Mouse (Mus musculus) hematopoietic multipotent progenitor cell, adult 10-12 weeks (in vitro differentiated cells): ENCODE data around the gene Stat1. TPM values are rescaled to one million over a fixed set of nuclear protein-coding genes. Genes with fewer than 3 reads are reported as not detected.

Source experiments
- polyA plus RNA-seq: library from polyadenylated mRNA; stranded (reverse); fragments of >175 nt; gene quantifications from 2 replicates; pipeline ENCODE4 v1.2.3, GENCODE M21; 2012; ENCODE audit warnings: low replicate concordance

The Stat1 gene
- polyA plus RNA-seq: 22.0 and 63.7 TPM in 2 replicates

GRCm38 (mm10) chr1:52118860-52119591, at the start of gene Stat1:
Stat1 (plus strand) TSS chr1:52119440.

Other genes with a start within 250 kb of the Stat1 start
- gene Myo1b, start 203.4 kb upstream of the Stat1 start, polyA plus RNA-seq: 0.45 and 1.4 TPM in 2 replicates
- 2.2 and 3.6 TPM in 2 replicates for gene Stat4, start 132.3 kb upstream of the Stat1 start, polyA plus RNA-seq
- gene Gls, start 113.8 kb downstream of the Stat1 start, polyA plus RNA-seq: 84.5 and 147 TPM in 2 replicates